Mouse (Mus musculus) ovary, postnatal 14 days (tissue): ENCODE data around the gene Pax3.

Experiments used
- DNase-seq: peaks from one replicate; pipeline ENCODE4 v3.0.0; 2022; ENCODE audit warnings: low spot score

Pax3 gene

GRCm38 (mm10) chr1:78171671-78172070, 25.3 kb downstream of the Pax3 start:
- DNase-seq = no peak

GRCm38 (mm10) chr1:78170771-78171170, 26.2 kb downstream of the Pax3 start:
- DNase-seq = no peak

GRCm38 (mm10) chr1:78168796-78169195, 28.1 kb downstream of the Pax3 start:
- DNase-seq = no peak

- DNase-seq = no peak
Measured at GRCm38 (mm10) chr1:78167577-78168286, 29.2 kb downstream of the Pax3 start.

- DNase-seq = no peak
Measured at GRCm38 (mm10) chr1:78161745-78162144, 35.2 kb downstream of the Pax3 start.

- DNase-seq = no peak
Measured at GRCm38 (mm10) chr1:78157930-78158329, 39.0 kb downstream of the Pax3 start.

GRCm38 (mm10) chr1:78155796-78156195, 41.1 kb downstream of the Pax3 start:
- DNase-seq = no peak

- DNase-seq = no peak
Measured at GRCm38 (mm10) chr1:78148011-78148623, 48.8 kb downstream of the Pax3 start.

- DNase-seq = no peak
Measured at GRCm38 (mm10) chr1:78143403-78143802, 53.5 kb downstream of the Pax3 start.

- no peak for DNase-seq
Measured at GRCm38 (mm10) chr1:78142912-78143311, 54.0 kb downstream of the Pax3 start.

GRCm38 (mm10) chr1:78141741-78142501, 55.0 kb downstream of the Pax3 start:
- no peak for DNase-seq

GRCm38 (mm10) chr1:78141314-78141713, 55.6 kb downstream of the Pax3 start:
- no peak for DNase-seq

GRCm38 (mm10) chr1:78140505-78141303, 56.2 kb downstream of the Pax3 start:
- DNase-seq = no peak

- no peak for DNase-seq
Measured at GRCm38 (mm10) chr1:78139287-78139686, 57.6 kb downstream of the Pax3 start.

- no peak for DNase-seq
Measured at GRCm38 (mm10) chr1:78129267-78129666, 67.7 kb downstream of the Pax3 start.

- DNase-seq = no peak
Measured at GRCm38 (mm10) chr1:78119899-78120560, 76.9 kb downstream of the Pax3 start.

- no peak for DNase-seq
Measured at GRCm38 (mm10) chr1:78116046-78116445, 80.9 kb downstream of the Pax3 start.

GRCm38 (mm10) chr1:78110311-78110710, 86.6 kb downstream of the Pax3 start:
- DNase-seq = no peak

GRCm38 (mm10) chr1:78103511-78103910, 93.4 kb downstream of the Pax3 start:
- no peak for DNase-seq

- DNase-seq = no peak
Measured at GRCm38 (mm10) chr1:78093619-78094018, 103.3 kb downstream of the Pax3 start.

GRCm38 (mm10) chr1:78088646-78089045, 108.3 kb downstream of the Pax3 start:
- no peak for DNase-seq

- no peak for DNase-seq
Measured at GRCm38 (mm10) chr1:78081761-78082160, 115.2 kb downstream of the Pax3 start.
